Mouse (Mus musculus): ENCODE measurements around the gene Ralbp1. TPM values are rescaled to one million over a fixed set of nuclear protein-coding genes. Genes with fewer than 3 reads are reported as not detected.

Gene Ralbp1
- total RNA-seq, 2 experiments from 2014 or later: 38.1 to 38.9 TPM

- DNase-seq: no peak
- intact Hi-C loops (cut with DNase I): no loop called here
Observed at GRCm38 (mm10) chr17:65903011-65903410, 17.4 kb upstream of the Ralbp1 start.

- intact Hi-C loops (cut with DNase I): no loop called here
- no peak for DNase-seq
Observed at GRCm38 (mm10) chr17:65902281-65902680, 16.7 kb upstream of the Ralbp1 start.

- intact Hi-C loops (cut with DNase I): no loop called here
- no peak for DNase-seq
Observed at GRCm38 (mm10) chr17:65896016-65896415, 10.4 kb upstream of the Ralbp1 start.

- no peak for DNase-seq
- intact Hi-C loops (cut with DNase I): no loop called here
Observed at GRCm38 (mm10) chr17:65889476-65889875, 3.9 kb upstream of the Ralbp1 start.

GRCm38 (mm10) chr17:65886571-65886970, 973 bp upstream of the Ralbp1 start:
- no peak for DNase-seq
- intact Hi-C loops (cut with DNase I): no loop called here

- no peak for DNase-seq
- intact Hi-C loops (cut with DNase I): loop anchor here (2.0 kb wide), 1 partner anchor 31 kb away; no protein-coding TSS in a partner anchor
Observed at GRCm38 (mm10) chr17:65885398-65885696, 251 bp downstream of the Ralbp1 start.

- intact Hi-C loops (cut with DNase I): loop anchor here (2.0 kb wide), 1 partner anchor 32 kb away; no protein-coding TSS in a partner anchor
- DNase-seq: peak; percentile 99
Observed at GRCm38 (mm10) chr17:65884691-65885397, 754 bp downstream of the Ralbp1 start.

GRCm38 (mm10) chr17:65884061-65884669, 1.4 kb downstream of the Ralbp1 start:
- intact Hi-C loops (cut with DNase I): loop anchor here (2.0 kb wide), 1 partner anchor 33 kb away; no protein-coding TSS in a partner anchor

GRCm38 (mm10) chr17:65877026-65877425, 8.6 kb downstream of the Ralbp1 start:
- DNase-seq: no peak
- intact Hi-C loops (cut with DNase I): no loop called here

More at GRCm38 (mm10) chr17:65884061-65884669, 1.4 kb downstream of the Ralbp1 start:
- DNase-seq: no peak

- DNase-seq: no peak
- intact Hi-C loops (cut with DNase I): no loop called here
Observed at GRCm38 (mm10) chr17:65873834-65874233, 11.8 kb downstream of the Ralbp1 start.

- intact Hi-C loops (cut with DNase I): no loop called here
- no peak for DNase-seq
Observed at GRCm38 (mm10) chr17:65873156-65873555, 12.4 kb downstream of the Ralbp1 start.

GRCm38 (mm10) chr17:65872652-65873051, 12.9 kb downstream of the Ralbp1 start:
- intact Hi-C loops (cut with DNase I): no loop called here
- DNase-seq: peak in 1 of 2 experiments; percentile 53

GRCm38 (mm10) chr17:65872051-65872450, 13.5 kb downstream of the Ralbp1 start:
- DNase-seq: no peak
- intact Hi-C loops (cut with DNase I): no loop called here

GRCm38 (mm10) chr17:65871641-65872041, 14.0 kb downstream of the Ralbp1 start:
- intact Hi-C loops (cut with DNase I): loop anchor here (2.0 kb wide), 1 partner anchor 79 kb away; the partner anchor contains the start of gene Twsg1
- DNase-seq: no peak

GRCm38 (mm10) chr17:65870146-65870545, 15.5 kb downstream of the Ralbp1 start:
- intact Hi-C loops (cut with DNase I): loop anchor here (2.0 kb wide), 1 partner anchor 81 kb away; the partner anchor contains the start of gene Twsg1
- DNase-seq: peak; percentile 72 to 86

- no peak for DNase-seq
- intact Hi-C loops (cut with DNase I): loop anchor here (2.0 kb wide), 1 partner anchor 81 kb away; the partner anchor contains the start of gene Twsg1
Observed at GRCm38 (mm10) chr17:65869720-65870119, 15.9 kb downstream of the Ralbp1 start.

GRCm38 (mm10) chr17:65867996-65868395, 17.6 kb downstream of the Ralbp1 start:
- intact Hi-C loops (cut with DNase I): no loop called here

GRCm38 (mm10) chr17:65866201-65866600, 19.4 kb downstream of the Ralbp1 start:
- intact Hi-C loops (cut with DNase I): no loop called here
- no peak for DNase-seq

More at GRCm38 (mm10) chr17:65867996-65868395, 17.6 kb downstream of the Ralbp1 start:
- DNase-seq: no peak

- intact Hi-C loops (cut with DNase I): no loop called here
- no peak for DNase-seq
Observed at GRCm38 (mm10) chr17:65865265-65865664, 20.3 kb downstream of the Ralbp1 start.

GRCm38 (mm10) chr17:65864742-65865141, 20.9 kb downstream of the Ralbp1 start:
- intact Hi-C loops (cut with DNase I): loop anchor here (1.0 kb wide), 1 partner anchor 242 kb away; no protein-coding TSS in a partner anchor
- peak in 1 of 2 experiments; percentile 42 for DNase-seq

- DNase-seq: no peak
- intact Hi-C loops (cut with DNase I): loop anchor here (1.0 kb wide), 1 partner anchor 242 kb away; no protein-coding TSS in a partner anchor
Observed at GRCm38 (mm10) chr17:65863830-65864229, 21.8 kb downstream of the Ralbp1 start.
